Mouse (Mus musculus) heart, adult 2 months (tissue): ENCODE data around the gene Mrps25. TPM values are rescaled to one million over a fixed set of nuclear protein-coding genes. Genes with fewer than 3 reads are reported as not detected.

Experiments used
- DNase-seq, 2 experiments: peaks; one replicate each; pipeline ENCODE4 v3.0.0; 2021
- H3K27ac ChIP-seq: fragments of 200-600 bp; 2 replicates; pipeline ENCODE4 v1.8.1; 2022
- H3K27me3 ChIP-seq: fragments of 200-500 bp; 2 replicates; pipeline ENCODE4 v1.6.1; 2012; ENCODE audit warnings: mild to moderate bottlenecking, low read length, inconsistent platforms, mixed read lengths; ENCODE audit not compliant: control insufficient read depth, insufficient read depth
- H3K36me3 ChIP-seq: fragments of 200-500 bp; 2 replicates; pipeline ENCODE4 v1.6.1; 2012; ENCODE audit warnings: low read length, inconsistent platforms; ENCODE audit not compliant: control insufficient read depth, insufficient read depth
- H3K4me1 ChIP-seq: fragments of 200-500 bp; 2 replicates; pipeline ENCODE4 v1.6.1; 2011; ENCODE audit warnings: low read length; ENCODE audit not compliant: control insufficient read depth, insufficient read depth
- H3K4me3 ChIP-seq: fragments of 200-600 bp; 2 replicates; pipeline ENCODE4 v1.8.1; 2022
- H3K79me2 ChIP-seq: fragments of 200-500 bp; replicated peaks from 2 replicates; pipeline ENCODE4 v1.6.1; 2012; ENCODE audit warnings: mild to moderate bottlenecking, inconsistent platforms, low read length, moderate library complexity, mixed read lengths; ENCODE audit not compliant: control insufficient read depth, insufficient read depth
- H3K9ac ChIP-seq: fragments of 200-500 bp; 2 replicates; pipeline ENCODE4 v1.6.1; 2012; ENCODE audit warnings: low read depth, mild to moderate bottlenecking, control low read depth, inconsistent platforms, low read length, mixed read lengths
- CTCF ChIP-seq: fragments of 200-600 bp; IDR thresholded peaks from 2 replicates; pipeline ENCODE4 v1.8.1; 2022; ENCODE audit warnings: antibody characterized with exemption, mild to moderate bottlenecking, moderate library complexity
- EP300 ChIP-seq: fragments of 200-500 bp; IDR thresholded peaks from 2 replicates; pipeline ENCODE4 v1.6.1; 2011; ENCODE audit warnings: low read depth, low read length, control low read depth; ENCODE audit not compliant: insufficient read depth
- POLR2A ChIP-seq: fragments of 200-500 bp; IDR thresholded peaks from 2 replicates; pipeline ENCODE4 v1.6.1; 2011; ENCODE audit warnings: mild to moderate bottlenecking, low read depth, low read length, control low read depth; ENCODE audit not compliant: insufficient read depth
- WGBS: fragments of 180-500 bp; shearing (Covaris S2); methylation state at CpG from one replicate; pipeline ENCODE4 v1.1.7; 2018; 5-methylcytosine and 5-hydroxymethylcytosine counted together
- intact Hi-C: fragments of 180-260 bp; cut with DNase I; formaldehyde crosslinking; loops from one replicate; pipeline ENCODE4 v1.15.1; 2025
- polyA plus RNA-seq: library from polyadenylated mRNA; depleted of rRNA; stranded (reverse); fragments of >200 nt; gene quantifications from 2 replicates; pipeline ENCODE4 v1.2.3, GENCODE M21; 2012
- total RNA-seq, 2 experiments: library from RNA; stranded (reverse); gene quantifications; 2 replicates each; pipeline ENCODE4 v1.2.3; 2021

The Mrps25 gene
- total and polyA plus RNA-seq, 3 experiments, result 21.2 to 76.5 (median 70.5) TPM

DNA sequence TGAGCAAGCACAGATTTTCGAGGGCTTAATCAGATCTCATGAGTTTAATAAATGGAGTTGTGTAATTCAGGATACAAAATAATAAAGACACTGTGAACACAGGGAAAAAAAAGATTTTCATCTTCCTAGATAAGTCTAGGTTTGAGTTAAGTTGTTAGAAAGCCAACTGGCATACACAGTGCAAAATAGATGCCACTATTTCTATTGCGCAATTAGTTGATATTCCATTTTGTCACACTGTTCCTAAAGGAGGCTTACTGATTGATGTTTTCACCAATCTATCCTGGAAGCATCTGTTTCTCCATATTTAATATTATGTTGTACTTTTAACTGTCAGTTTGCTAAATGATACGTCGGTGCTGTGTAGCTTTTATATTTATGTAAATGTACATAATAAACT lies 38.0 kb downstream of the Mrps25 start:
- no peak overlapping the region for H3K27ac ChIP-seq
- H3K9ac ChIP-seq, result no peak overlapping the region
- H3K4me1 ChIP-seq, result no peaks in the 10 kb centered on the region
- no peaks in the 10 kb centered on the region for H3K27me3 ChIP-seq
- intact Hi-C loops, result no loop called here
- no peak for TF ChIP-seq POLR2A
- TF ChIP-seq CTCF, result no peak
- no peak for TF ChIP-seq EP300
- H3K36me3 ChIP-seq, result no peaks in the 10 kb centered on the region; the same call in 1 of the 2 replicates
- H3K79me2 ChIP-seq, result 0 out of 2 replicates have a peak, but pooled peaks cover 1% of the 10 kb centered on the region
- over 99% methylated on average over 4 of the region's 4 CpGs for WGBS
- no peak for DNase-seq
- H3K4me3 ChIP-seq, result no peak overlapping the region

DNA sequence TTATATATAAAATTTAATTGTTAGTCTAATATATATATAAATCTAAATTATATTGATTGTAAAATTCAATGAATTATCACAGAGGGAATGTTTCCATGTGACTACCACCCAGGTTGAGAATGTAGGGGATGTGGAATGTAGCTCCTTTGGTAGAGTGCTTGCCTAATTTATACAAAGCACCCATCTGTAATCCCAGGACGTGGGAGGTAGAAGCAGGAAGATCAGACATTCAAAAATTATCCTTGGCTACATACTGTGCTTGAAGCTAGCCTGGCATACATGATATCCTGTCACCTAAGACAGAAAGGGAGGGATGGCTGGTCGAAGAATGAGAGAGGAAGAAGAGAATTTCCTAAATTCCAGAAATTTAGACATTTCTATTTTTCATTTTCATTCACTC lies 47.5 kb downstream of the Mrps25 start:
- Histone ChIP-seq H3K9ac (no peak overlapping the region), H3K4me1 (peaks cover 8% of the 10 kb centered on the region), H3K4me3 (no peak overlapping the region), H3K27me3 (no peaks in the 10 kb centered on the region), H3K36me3 (peaks cover 11% of the 10 kb centered on the region), H3K79me2 (peaks cover 4% of the 10 kb centered on the region; the same call in 1 of the 2 replicates), H3K27ac (no peak overlapping the region)
- TF ChIP-seq EP300 (no peak), CTCF (no peak)
- no peak for DNase-seq
- intact Hi-C loops, result loop anchor here (5.0 kb wide), 1 partner anchor 44 kb away; the partner anchor contains the start of gene Nr2c2
- 73% methylated on average over 2 of the region's 2 CpGs for WGBS

DNA sequence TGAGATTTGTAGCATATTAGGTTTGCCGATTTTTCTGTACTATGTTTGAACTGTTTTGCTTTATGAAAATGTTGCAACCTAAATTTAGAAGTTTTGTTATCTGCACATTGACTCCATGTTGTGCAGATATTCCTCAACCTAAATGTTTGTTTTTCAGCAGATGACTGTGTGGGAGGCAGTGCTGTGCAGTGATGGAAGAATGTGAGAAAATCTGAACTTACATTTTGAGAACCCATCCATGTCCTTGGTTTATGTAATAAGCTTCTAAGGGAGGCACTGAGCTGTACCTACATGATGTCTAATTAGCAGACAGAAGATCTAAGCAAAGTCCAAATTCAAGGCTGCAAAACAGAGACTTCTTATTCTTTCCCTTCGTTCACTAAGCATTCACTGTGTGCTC lies 50.2 kb downstream of the Mrps25 start:
- Histone ChIP-seq H3K36me3 (peaks cover 11% of the 10 kb centered on the region), H3K4me1 (peaks cover 8% of the 10 kb centered on the region), H3K79me2 (peaks cover 5% of the 10 kb centered on the region; the same call in 1 of the 2 replicates), H3K27me3 (no peaks in the 10 kb centered on the region), H3K9ac (no peak overlapping the region), H3K27ac (no peak overlapping the region), H3K4me3 (no peak overlapping the region)
- TF ChIP-seq CTCF, result no peak
- no peak for TF ChIP-seq POLR2A
- TF ChIP-seq EP300, result no peak
- no peak for DNase-seq
- 80% methylated on average over 2 of the region's 2 CpGs for WGBS
- intact Hi-C loops, result no loop called here

DNA sequence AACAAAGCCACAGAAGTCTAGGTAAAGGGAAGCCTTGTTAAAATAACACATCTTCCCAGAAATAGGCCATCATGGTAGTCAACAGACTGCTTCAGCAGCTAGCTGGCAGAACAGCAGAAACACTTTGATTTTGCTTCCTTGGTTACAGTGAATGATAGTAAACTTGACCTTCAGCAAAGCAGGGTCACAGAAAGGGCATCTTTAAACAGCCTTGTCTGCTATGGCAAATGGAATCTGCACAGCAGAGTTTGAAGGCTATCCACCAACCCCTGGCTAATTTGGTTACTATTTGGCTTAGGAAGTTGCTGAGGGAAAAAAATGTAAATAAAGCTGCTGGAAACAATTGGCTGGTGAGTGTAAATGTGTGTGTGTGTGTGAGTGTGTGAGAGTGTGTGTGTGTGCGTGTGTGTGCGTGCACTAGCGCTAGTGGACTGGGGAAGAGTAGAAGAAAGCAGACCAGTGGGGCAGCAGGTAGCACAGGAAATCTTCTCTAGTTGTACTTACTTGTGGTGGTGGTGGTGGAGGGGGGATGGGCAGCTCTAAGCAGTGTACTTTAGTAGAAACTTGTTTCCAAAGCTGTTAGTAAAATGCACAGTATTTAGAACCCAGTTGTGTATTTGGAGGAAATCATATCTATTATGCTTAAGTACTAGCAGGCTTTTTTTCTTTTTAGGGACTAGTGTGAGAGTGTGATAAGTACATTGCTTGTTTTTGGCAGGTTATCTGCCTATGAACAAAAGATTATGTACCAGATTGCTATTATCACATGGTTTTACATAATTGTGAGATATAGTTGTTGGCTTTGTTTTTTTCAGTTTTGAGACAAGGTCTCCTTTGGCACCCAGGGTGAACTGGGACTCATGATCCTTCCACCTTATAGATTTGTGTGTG lies 51.6 kb downstream of the Mrps25 start:
- no peak for DNase-seq
- peaks cover 8% of the 10 kb centered on the region for H3K4me1 ChIP-seq
- whole genome bisulfite sequencing, result 76% methylated on average over 3 of the region's 3 CpGs
- no peak overlapping the region for H3K27ac ChIP-seq
- peaks cover 9% of the 10 kb centered on the region for H3K36me3 ChIP-seq
- intact Hi-C loops, result no loop called here
- no peak overlapping the region for H3K9ac ChIP-seq
- H3K4me3 ChIP-seq, result no peak overlapping the region
- H3K27me3 ChIP-seq, result no peaks in the 10 kb centered on the region
- H3K79me2 ChIP-seq, result peaks cover 5% of the 10 kb centered on the region; the same call in 1 of the 2 replicates
- TF ChIP-seq CTCF (no peak), EP300 (no peak), POLR2A (no peak)

DNA sequence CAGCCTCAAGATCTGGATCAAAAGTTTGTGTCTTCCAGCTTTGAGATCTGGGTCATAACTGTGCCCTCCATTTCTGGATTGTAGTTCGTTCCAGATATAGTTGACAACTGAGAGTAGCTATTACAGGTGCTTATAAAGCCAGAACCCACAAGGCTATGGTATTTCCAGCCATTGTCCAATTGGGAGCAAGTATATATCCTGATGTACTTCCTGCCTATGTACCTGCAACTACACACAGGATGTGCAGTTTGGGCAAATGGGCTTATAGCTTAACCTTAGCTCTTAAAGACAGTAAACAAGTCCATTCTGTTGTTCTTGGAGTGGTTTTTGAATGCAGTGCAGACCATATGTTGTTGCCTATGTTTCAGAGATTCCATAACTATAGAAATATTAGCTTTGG lies 52.4 kb downstream of the Mrps25 start:
- DNase-seq, result no peak
- WGBS, result 58% methylated on average over 1 of the region's 1 CpGs
- no peak for TF ChIP-seq POLR2A
- TF ChIP-seq EP300, result no peak
- no peak for TF ChIP-seq CTCF
- Histone ChIP-seq H3K27ac (no peak overlapping the region), H3K36me3 (peaks cover 7% of the 10 kb centered on the region), H3K79me2 (peaks cover 3% of the 10 kb centered on the region; the same call in 1 of the 2 replicates), H3K4me1 (peaks cover 8% of the 10 kb centered on the region), H3K9ac (no peak overlapping the region), H3K27me3 (no peaks in the 10 kb centered on the region), H3K4me3 (no peak overlapping the region)
- intact Hi-C loops, result no loop called here

DNA sequence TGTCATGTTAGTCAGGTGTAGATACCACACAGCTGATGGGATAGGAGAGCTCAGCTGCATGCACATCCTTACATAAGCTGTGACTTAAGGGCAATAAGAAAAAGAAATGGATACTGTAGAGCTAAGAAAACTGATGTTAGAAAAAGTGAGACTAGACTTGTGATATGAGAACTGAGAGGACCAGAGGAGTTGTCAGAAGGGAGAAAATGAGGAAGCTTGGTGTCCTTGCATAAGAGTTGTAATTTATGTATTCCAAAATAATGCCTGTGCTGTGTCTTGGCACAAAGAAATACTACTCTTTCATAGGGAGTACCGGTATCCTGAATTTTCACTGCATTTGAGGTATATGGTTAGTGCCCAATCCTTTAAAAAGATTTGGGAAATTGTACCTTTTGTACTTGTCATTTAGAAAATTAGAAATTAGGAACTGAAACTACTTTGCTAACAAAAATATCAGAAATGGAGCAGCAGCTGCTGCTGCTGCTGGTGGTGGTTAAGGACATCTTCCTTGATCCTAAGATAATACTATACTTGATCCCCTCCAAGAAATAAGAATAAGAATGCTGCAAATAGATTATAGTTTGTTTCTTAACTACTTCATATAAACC lies 56.9 kb downstream of the Mrps25 start:
- Histone ChIP-seq H3K4me1 (peaks cover 7% of the 10 kb centered on the region), H3K27me3 (no peaks in the 10 kb centered on the region), H3K27ac (no peak overlapping the region), H3K9ac (no peak overlapping the region), H3K36me3 (peaks cover 5% of the 10 kb centered on the region), H3K4me3 (no peak overlapping the region), H3K79me2 (peaks cover 5% of the 10 kb centered on the region; the same call in 1 of the 2 replicates)
- TF ChIP-seq POLR2A (no peak), CTCF (no peak), EP300 (no peak)
- DNase-seq, result no peak
- 86% methylated on average over 1 of the region's 1 CpGs for WGBS
- intact Hi-C loops, result no loop called here
